Mouse (Mus musculus) hindbrain, embryonic 11.5 days (tissue): ENCODE data around the gene Zfp617. TPM values are rescaled to one million over a fixed set of nuclear protein-coding genes. Genes with fewer than 3 reads are reported as not detected.

Experiments used
- ATAC-seq: fragments of 200-750 bp; cut with Nextera tagmentation; 2 replicates; pipeline ENCODE4 v1.8.0; 2017; ENCODE audit warnings: mild to moderate bottlenecking, moderate TSS enrichment, moderate library complexity; ENCODE audit not compliant: low FRiP score
- DNase-seq: peaks from one replicate; pipeline ENCODE4 v3.0.0-alpha.2; 2015; ENCODE audit warnings: low spot score
- H3K27ac ChIP-seq: fragments of 300-500 bp; sonication (generic); 2 replicates; pipeline ENCODE4 v1.5.1; 2014; ENCODE audit warnings: mild to moderate bottlenecking, low read depth, low read length
- H3K27me3 ChIP-seq: fragments of 300-500 bp; sonication (generic); 2 replicates; pipeline ENCODE4 v1.6.1; 2014; ENCODE audit warnings: mild to moderate bottlenecking, low read length, moderate library complexity, mixed read lengths; ENCODE audit not compliant: control insufficient read depth, insufficient read depth
- H3K36me3 ChIP-seq: fragments of 300-500 bp; sonication (generic); 2 replicates; pipeline ENCODE4 v1.6.1; 2014; ENCODE audit warnings: mild to moderate bottlenecking, low read length, moderate library complexity, mixed read lengths; ENCODE audit not compliant: control insufficient read depth, insufficient read depth
- H3K4me1 ChIP-seq: fragments of 300-500 bp; sonication (generic); replicated peaks from 2 replicates; pipeline ENCODE4 v1.6.1; 2014; ENCODE audit warnings: low read length, mixed read lengths; ENCODE audit not compliant: control insufficient read depth, insufficient read depth
- H3K4me2 ChIP-seq: fragments of 300-500 bp; sonication (generic); replicated peaks from 2 replicates; pipeline ENCODE4 v1.6.1; 2014; ENCODE audit warnings: mild to moderate bottlenecking, low read depth, low read length
- H3K4me3 ChIP-seq: fragments of 300-500 bp; sonication (generic); 2 replicates; pipeline ENCODE4 v1.5.1; 2014; ENCODE audit warnings: low read depth, low read length
- H3K9ac ChIP-seq: fragments of 300-500 bp; sonication (generic); 2 replicates; pipeline ENCODE4 v1.6.1; 2014; ENCODE audit warnings: low read depth, low read length
- H3K9me3 ChIP-seq: fragments of 300-500 bp; sonication (generic); 2 replicates; pipeline ENCODE4 v1.6.1; 2016; ENCODE audit warnings: low read length; ENCODE audit not compliant: control insufficient read depth
- WGBS: fragments of 180-500 bp; shearing (Covaris S2); extraction: QIAGEN DNeasy Blood & Tissue Kit; methylation state at CpG from one replicate; pipeline ENCODE4 v1.1.7; 2014; 5-methylcytosine and 5-hydroxymethylcytosine counted together
- polyA plus RNA-seq: library from polyadenylated mRNA; unstranded; fragments of >200 nt; fragmentation: Nextera tagmentation; extraction: Ambion mirVana; gene quantifications from 2 replicates; pipeline ENCODE4 v1.2.1, GENCODE M21; 2014

The Zfp617 gene
- polyA plus RNA-seq, 1 experiment from 2014 or later: 43.5 TPM

DNA sequence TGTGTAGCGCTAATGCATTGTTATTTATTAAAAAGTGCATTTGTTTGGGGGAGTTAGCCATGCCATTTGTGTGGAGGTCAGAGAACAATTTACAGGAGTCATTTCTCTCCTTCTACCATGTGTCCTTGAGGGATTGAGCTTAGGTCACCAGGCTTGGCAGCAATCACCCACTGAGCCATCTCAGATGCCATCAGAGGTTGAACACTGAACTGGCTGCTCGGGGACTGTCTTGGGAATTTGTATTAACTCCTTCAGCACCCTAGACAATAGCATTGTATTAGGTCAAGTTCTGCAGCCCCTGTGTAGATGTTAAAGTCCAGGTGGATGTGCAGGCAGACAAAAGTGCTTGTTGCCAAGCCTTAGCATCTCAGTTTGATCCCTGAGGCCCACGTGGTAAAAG lies 55.6 kb downstream of the Zfp617 start:
- Histone ChIP-seq H3K27ac (no peak overlapping the region), H3K9ac (no peak overlapping the region), H3K4me1 (no peaks in the 10 kb centered on the region), H3K9me3 (peaks cover 2% of the 10 kb centered on the region; the same call in 1 of the 2 replicates), H3K4me3 (no peak overlapping the region), H3K36me3 (peaks cover 17% of the 10 kb centered on the region), H3K27me3 (no peaks in the 10 kb centered on the region), H3K4me2 (no peak overlapping the region)
- ATAC-seq: no peak
- DNase-seq: no peak
- WGBS: 93% methylated on average over 3 of the region's 3 CpGs

DNA sequence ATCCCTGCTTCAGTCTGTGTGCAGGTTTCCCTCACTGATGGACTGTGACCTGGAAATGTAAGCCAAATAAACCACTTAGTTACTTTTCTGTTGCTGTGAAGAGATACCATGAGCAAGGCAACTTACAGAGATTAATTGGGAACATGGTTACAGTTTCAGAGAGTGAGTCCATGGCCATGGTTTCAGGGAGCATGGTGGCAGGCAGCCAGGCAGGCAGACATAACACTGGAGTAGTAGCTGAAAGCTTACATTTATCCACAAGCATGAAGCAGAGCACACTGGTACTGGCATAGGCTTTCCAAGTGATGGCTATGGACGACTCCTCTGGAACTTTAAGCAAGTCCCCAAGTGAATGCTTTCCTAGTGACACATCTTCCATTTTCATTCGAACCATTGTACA lies 56.7 kb downstream of the Zfp617 start:
- WGBS: 92% methylated on average over 2 of the region's 2 CpGs
- peaks cover 17% of the 10 kb centered on the region for H3K36me3 ChIP-seq

DNA sequence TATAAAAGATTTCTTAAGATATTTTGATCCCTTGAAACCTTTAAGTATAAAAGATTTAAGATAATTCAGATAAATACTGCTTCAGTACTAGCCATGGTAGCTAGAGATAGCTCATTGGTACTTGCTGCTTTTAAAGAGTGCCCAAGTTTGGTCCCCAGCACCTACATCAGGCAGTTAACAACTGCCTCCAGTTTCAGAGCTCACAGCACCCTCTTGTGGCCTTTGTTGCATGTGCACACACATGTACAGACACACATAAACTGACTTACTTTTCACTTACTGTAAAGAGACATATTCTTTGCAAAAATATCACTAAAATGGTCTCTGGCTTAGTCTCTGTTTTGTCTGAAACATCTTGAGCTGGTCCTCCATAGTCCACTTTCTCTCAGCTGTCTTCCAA lies 58.0 kb downstream of the Zfp617 start:
- H3K4me2 ChIP-seq: no peak overlapping the region
- peaks cover 2% of the 10 kb centered on the region; the same call in 1 of the 2 replicates for H3K9me3 ChIP-seq
- no peak overlapping the region for H3K4me3 ChIP-seq
- no peak for ATAC-seq
- peaks cover 17% of the 10 kb centered on the region for H3K36me3 ChIP-seq
- H3K27me3 ChIP-seq: no peaks in the 10 kb centered on the region
- no peak for DNase-seq
- no peak overlapping the region for H3K9ac ChIP-seq
- H3K27ac ChIP-seq: no peak overlapping the region
- no peaks in the 10 kb centered on the region for H3K4me1 ChIP-seq

More for the DNA sequence above, 56.7 kb downstream of the Zfp617 start:
- Histone ChIP-seq H3K9me3 (peaks cover 2% of the 10 kb centered on the region; the same call in 1 of the 2 replicates), H3K27ac (no peak overlapping the region), H3K4me1 (no peaks in the 10 kb centered on the region), H3K4me3 (no peak overlapping the region), H3K4me2 (no peak overlapping the region), H3K27me3 (no peaks in the 10 kb centered on the region), H3K9ac (no peak overlapping the region)
- ATAC-seq: no peak
- no peak for DNase-seq

DNA sequence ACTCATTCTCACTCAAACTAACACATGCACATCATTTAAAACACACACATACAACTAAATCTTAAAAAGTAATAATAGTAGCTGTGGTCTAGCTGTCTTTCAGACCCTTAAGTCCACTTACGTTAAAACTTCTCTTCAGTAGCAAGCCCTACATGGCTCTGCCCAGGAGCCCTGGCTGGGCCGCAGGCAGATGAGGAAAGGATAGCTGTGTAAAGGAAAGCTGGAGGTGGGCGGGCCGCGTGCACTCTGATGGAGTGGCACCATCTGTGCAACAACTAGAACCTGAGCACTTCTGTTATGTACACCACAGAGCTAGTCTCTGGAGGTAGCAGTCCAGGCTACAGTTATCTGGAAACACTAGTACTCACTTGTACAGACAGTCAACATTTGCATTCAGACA lies 58.8 kb downstream of the Zfp617 start:
- H3K27me3 ChIP-seq: no peaks in the 10 kb centered on the region
- no peak overlapping the region for H3K4me3 ChIP-seq
- DNase-seq (no peak), ATAC-seq (no peak)
- H3K4me1 ChIP-seq: no peaks in the 10 kb centered on the region
- H3K9ac ChIP-seq: no peak overlapping the region
- H3K4me2 ChIP-seq: no peak overlapping the region
- H3K36me3 ChIP-seq: peaks cover 17% of the 10 kb centered on the region
- H3K9me3 ChIP-seq: peaks cover 2% of the 10 kb centered on the region; the same call in 1 of the 2 replicates
- H3K27ac ChIP-seq: no peak overlapping the region
- 93% methylated on average over 5 of the region's 5 CpGs for WGBS

DNA sequence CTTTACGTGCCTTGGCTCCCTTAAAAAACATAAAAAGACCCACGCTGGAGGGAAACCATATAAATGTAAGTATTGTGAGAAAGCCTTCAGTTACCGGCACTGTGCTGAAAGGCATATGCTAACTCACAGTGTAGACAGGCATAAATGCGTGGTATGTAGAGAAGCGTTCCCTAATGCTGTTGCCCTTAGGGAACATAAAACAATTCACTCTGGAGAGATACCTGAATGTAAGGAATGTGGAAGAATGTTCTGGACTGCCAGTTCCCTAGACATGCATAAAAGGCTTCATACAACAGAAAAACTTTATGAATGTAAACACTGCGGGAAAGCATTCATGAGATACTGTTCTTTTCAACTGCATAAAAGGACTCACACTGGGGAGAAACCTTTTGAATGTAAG lies 59.7 kb downstream of the Zfp617 start:
- no peak overlapping the region for H3K4me3 ChIP-seq
- H3K4me2 ChIP-seq: no peak overlapping the region
- H3K27me3 ChIP-seq: no peaks in the 10 kb centered on the region
- ATAC-seq (no peak), DNase-seq (no peak)
- H3K9ac ChIP-seq: no peak overlapping the region
- H3K4me1 ChIP-seq: no peaks in the 10 kb centered on the region
- WGBS: 93% methylated on average over 6 of the region's 6 CpGs
- peaks cover 2% of the 10 kb centered on the region; the same call in 1 of the 2 replicates for H3K9me3 ChIP-seq
- H3K27ac ChIP-seq: no peak overlapping the region
- peaks cover 17% of the 10 kb centered on the region for H3K36me3 ChIP-seq

DNA sequence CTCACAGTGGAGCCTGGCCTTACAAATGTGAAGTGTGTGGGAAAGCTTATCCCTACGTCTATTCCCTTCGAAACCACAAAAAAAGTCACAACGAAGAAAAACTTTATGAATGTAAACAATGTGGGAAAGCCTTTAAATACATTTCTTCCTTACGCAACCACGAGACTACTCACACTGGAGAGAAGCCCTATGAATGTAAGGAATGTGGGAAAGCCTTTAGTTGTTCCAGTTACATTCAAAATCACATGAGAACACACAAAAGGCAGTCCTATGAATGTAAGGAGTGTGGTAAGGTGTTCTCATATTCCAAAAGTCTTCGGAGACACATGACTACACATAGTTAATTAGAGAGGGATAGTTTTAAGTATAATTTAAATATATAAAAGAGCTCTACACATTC lies 60.2 kb downstream of the Zfp617 start:
- H3K36me3 ChIP-seq: peaks cover 17% of the 10 kb centered on the region
- no peak overlapping the region for H3K27ac ChIP-seq
- H3K4me1 ChIP-seq: no peaks in the 10 kb centered on the region
- H3K9ac ChIP-seq: no peak overlapping the region
- DNase-seq (no peak), ATAC-seq (no peak)
- H3K4me3 ChIP-seq: no peak overlapping the region
- H3K27me3 ChIP-seq: no peaks in the 10 kb centered on the region
- H3K9me3 ChIP-seq: peaks cover 2% of the 10 kb centered on the region; the same call in 1 of the 2 replicates
- no peak overlapping the region for H3K4me2 ChIP-seq
- WGBS: 96% methylated on average over 6 of the region's 6 CpGs

DNA sequence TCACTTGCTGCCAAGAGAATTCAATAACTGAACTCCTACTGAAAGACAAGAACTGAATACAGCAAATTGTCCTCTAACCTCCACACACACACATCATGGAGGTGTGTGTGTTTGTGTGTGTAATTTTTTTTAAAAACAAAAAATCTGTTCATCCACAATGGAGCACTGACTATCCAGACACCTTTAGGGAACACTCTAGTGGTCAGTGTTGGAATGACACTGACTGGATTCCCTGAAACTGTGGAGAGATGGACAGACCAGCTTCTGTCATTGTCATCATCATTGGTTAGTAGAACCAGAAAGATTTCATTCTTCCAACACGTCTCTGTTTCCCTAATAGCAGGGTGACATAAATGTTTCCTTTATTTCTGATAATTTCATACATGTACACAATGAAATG lies 63.5 kb downstream of the Zfp617 start:
- DNase-seq (peak; percentile 35), ATAC-seq (no peak)
- no peak overlapping the region for H3K4me2 ChIP-seq
- no peaks in the 10 kb centered on the region for H3K27me3 ChIP-seq
- no peak overlapping the region for H3K27ac ChIP-seq
- no peak overlapping the region for H3K9ac ChIP-seq
- H3K4me1 ChIP-seq: no peaks in the 10 kb centered on the region
- no peak overlapping the region for H3K4me3 ChIP-seq
- 64% methylated on average over 1 of the region's 1 CpGs for WGBS
- peaks cover 7% of the 10 kb centered on the region for H3K36me3 ChIP-seq
- no peaks in the 10 kb centered on the region; the same call in 1 of the 2 replicates for H3K9me3 ChIP-seq

DNA sequence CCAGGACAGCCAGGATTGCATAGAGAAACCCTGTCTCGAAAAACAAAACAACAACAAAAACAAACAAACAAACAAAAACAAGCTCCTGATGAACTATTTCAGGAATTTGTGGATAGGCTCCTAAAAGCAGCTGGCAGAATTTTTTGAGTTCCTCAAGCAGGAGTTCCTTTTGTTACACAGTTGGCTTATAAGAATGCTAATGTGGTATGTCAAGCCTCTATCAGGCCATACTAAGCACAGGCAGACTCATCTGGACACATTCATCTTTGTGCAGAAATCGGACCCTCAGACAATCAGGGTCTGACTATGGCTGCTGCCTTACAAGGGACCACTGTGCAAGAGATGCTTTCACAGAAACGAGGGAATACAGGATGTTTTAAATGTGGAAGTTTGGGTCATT lies 65.8 kb downstream of the Zfp617 start:
- no peak overlapping the region for H3K4me2 ChIP-seq
- no peaks in the 10 kb centered on the region for H3K4me1 ChIP-seq
- H3K27ac ChIP-seq: no peak overlapping the region
- no peaks in the 10 kb centered on the region for H3K9me3 ChIP-seq
- ATAC-seq (no peak), DNase-seq (no peak)
- 84% methylated on average over 3 of the region's 3 CpGs for WGBS
- H3K4me3 ChIP-seq: no peak overlapping the region
- no peaks in the 10 kb centered on the region for H3K27me3 ChIP-seq
- H3K36me3 ChIP-seq: no peaks in the 10 kb centered on the region
- no peak overlapping the region for H3K9ac ChIP-seq

DNA sequence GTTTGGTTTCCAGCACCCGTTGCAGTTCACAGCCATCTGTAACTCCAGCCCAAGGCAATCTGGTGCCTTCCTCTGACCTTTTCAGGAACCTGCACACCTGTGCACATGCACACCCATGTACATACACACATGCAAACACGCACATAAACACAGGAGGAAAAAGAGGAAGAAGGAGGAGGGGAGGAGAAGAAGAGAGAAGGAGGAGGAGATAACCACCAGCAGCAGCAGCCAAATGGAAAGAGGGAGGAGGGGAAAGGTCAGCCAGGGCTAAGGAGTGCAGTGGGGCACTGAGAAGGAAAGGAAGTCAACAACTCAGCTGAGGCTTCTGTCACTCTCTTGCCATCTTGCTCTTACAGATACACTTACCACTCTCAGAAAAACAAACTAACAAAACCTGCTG lies 72.6 kb downstream of the Zfp617 start:
- H3K4me2 ChIP-seq: no peak overlapping the region
- no peaks in the 10 kb centered on the region for H3K9me3 ChIP-seq
- no peaks in the 10 kb centered on the region for H3K36me3 ChIP-seq
- H3K27me3 ChIP-seq: no peaks in the 10 kb centered on the region
- H3K9ac ChIP-seq: no peak overlapping the region
- WGBS: 75% methylated on average over 2 of the region's 2 CpGs
- ATAC-seq (no peak), DNase-seq (no peak)
- H3K4me3 ChIP-seq: no peak overlapping the region
- H3K27ac ChIP-seq: no peak overlapping the region
- no peaks in the 10 kb centered on the region for H3K4me1 ChIP-seq
